Mouse (Mus musculus): Measurements from ENCODE around the gene Ddx51.

The Ddx51 gene

DNA sequence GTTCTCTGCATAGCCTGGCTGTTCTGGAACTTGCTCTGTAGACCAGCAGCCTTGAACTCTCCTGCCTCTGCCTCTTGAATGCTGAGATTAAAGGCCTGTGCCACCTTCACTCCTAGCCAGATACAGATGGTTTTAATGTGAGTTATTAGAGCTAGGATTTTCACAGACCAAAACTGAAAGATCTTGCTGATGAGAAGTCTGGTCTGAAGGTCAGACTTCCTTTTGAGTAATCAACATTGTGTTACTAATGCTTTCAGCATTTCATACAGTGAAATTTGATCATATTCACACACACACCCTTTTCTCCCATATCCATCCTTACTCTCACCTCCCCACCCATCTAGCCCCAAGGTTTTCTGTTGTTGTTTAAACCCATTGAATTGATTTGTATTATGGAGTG is 6.4 kb downstream of the Ddx51 start:
- in situ Hi-C loops (cut with MboI) = no loop called here

DNA sequence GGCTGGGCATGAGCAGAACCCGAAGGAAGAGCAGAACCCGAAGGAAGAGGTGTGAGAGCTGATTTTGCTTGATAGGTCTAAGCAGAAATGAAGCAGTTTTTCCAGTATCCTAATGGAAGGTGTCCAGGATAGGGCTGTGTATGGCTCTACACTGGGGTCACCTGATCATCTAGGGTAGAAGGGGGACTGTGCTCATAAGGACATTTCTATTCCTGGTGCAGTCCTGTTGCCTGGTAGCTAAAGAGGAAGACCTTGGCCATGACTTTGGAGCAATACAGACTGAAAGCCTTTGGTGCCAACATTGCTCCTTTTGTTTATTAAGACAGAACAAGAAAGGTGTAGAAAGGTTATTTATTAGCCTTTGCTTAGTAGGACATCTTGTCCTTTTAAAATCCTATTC is 10.8 kb downstream of the Ddx51 start:
- in situ Hi-C loops (cut with MboI) = no loop called here

DNA sequence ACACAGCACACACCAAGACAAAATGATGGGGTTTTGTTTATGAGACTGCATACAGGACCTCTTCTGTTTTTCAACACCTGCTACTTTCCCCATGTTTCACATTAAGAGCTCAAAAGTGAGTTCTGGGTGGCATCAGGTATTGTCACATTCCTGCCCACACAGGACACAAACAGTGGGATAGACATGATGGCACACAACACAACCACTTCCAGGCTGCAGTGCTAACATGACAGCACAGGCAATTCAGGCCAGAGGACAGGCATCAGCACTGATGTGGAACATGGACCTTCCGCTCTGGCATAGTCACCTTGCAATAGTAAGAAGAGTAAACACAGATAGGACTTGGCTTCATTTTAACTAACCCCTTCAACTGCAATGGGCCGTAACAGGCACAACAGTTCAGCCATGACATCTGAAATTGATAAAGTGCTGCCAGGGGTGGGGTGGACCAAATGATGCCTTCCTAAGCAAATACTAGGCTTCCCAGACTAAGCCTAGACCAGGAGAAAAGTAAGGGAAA is 11.6 kb downstream of the Ddx51 start:
- in situ Hi-C loops (cut with MboI) = no loop called here

DNA sequence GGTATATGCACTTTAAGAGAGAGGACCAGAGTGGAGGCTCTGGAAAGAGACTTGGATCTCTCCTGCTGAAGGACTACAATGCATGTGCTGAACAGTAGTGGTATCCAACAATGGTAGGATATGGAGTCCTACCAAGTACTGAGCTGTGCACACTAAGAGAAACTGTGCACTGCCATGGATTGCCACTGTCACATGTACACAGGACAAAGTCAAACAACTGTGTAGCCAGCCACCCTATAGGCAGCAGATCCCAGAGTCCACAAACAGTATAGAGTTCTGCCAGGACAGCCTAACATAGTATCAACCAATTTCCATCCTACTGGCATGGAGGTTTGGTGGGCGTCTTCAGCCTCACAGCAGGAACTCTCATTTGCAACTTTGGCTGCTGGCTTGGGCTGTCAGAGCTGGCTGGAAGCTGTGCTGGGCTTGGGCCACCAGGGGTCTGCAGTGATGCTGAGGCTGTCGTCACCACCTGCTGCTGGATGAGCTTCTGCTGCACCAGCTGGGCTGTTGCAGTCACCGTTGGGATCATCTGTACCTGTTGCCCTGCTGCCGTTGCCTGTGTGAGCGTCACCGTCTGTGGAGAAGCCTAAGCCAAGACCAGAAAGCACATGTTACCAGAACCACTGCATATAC is 12.4 kb downstream of the Ddx51 start:
- in situ Hi-C loops (cut with MboI) = no loop called here

DNA sequence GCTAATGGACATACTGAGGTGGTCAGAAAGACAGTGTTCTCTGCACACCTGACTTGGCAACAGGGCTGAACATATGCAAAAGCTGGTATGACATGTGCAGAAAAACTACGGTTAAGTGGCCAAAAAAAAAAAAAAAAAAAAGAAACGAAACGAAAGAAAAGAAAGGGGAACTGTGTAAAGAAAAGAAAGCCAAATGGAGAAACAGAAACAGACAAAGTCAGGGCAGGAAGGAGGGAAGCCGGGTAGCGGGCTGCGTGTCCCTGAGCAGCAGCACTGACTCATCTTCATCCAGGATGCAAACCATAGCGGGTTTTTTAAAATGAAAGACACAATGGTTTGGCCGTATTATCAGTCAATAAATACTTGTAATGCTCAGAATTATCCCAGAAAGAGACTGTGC is 28.8 kb downstream of the Ddx51 start:
- in situ Hi-C loops (cut with MboI) = no loop called here

DNA sequence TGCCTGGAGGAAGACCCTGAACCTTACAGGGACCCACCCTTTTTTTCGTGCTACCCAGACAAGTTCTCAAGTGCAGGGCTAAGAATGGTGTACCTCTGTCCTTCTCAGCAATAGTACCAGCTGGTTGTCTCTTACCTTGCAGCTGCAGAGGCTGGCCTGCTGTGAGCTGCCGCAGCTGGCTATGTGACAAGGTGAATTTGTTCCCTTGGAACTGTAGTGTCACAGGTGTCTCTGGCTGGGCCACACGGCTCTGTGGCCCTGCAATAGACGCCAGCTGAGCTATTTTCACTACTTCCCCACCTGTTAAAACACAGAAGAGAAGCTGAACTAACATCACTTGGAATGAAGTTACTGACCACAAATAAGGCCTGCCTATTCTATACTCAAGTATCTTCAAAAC is 45.4 kb downstream of the Ddx51 start:
- in situ Hi-C loops (cut with MboI) = no loop called here

DNA sequence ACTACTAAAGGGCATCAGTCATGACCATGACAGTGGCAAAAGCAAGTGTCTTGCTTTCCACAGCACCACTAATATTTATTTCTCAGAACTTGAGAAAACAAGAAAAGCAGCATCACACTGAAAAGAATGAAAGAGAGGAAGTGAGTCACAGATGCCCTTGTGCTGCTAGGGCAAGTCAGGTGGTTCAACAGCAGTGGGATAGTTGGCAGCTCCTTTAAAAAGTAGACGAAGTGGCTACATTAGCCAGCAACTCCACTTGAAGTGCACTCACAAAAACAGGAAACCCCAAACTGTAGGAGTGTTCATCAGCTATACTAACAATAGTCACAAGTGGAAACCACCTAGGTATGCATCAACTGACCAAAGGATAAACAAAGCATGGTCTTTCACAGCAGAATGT is 50.8 kb downstream of the Ddx51 start:
- in situ Hi-C loops (cut with MboI) = no loop called here

DNA sequence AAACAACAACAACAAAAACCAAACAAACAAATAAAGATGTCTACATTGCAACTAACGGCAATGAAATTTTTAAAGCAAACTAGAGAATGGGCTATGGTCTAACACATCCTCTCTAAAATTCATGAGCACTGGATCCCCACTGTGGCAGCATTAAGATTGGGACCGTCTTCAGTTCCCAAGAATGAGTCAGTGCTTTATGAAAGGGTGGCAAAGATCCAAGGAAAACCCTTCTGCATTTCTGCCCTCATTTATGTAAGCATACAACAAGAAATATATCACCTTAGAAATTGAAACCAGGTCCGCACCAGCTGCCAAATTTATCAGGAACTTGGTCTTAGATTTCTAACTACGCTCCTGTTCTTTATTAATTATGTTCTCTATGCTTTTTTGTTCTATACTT is 56.0 kb downstream of the Ddx51 start:
- in situ Hi-C loops (cut with MboI) = no loop called here
